Mouse (Mus musculus): ENCODE measurements around the gene Efr3b. TPM values are rescaled to one million over a fixed set of nuclear protein-coding genes. Genes with fewer than 3 reads are reported as not detected.
A peak's percentile ranks its signal among the peaks of the same experiment; 100 is the strongest.
"Not testable (repeated sequence)": the region's sequence is repeated elsewhere in the genome, so short reads cannot be mapped to it uniquely, and the experiment has no call there.

Efr3b gene
- total and polyA plus RNA-seq, 2 experiments from 2014 or later: 32.8 to 111 TPM

GRCm38 (mm10) chr12:3980991-3981349, 57.7 kb downstream of the Efr3b start:
- TF ChIP-seq CTCF (IDR thresholded peaks at IDR 0.05): no peak
- Histone ChIP-seq H3K4me3 (ENCODE audit: low read depth, low read length) (peak overlapping the region; percentile 34; the same call in 1 of the 2 replicates), H3K9me3 (ENCODE audit: low read length) (no peaks in the 10 kb centered on the region), H3K4me2 (ENCODE audit: low read depth, low read length, poor library complexity, severe bottlenecking) (peak overlapping the region; percentile 68), H3K27me3 (ENCODE audit: insufficient read depth, low read length) (no peaks in the 10 kb centered on the region), H3K36me3 (ENCODE audit: insufficient read depth, low read length) (peaks cover 27% of the 10 kb centered on the region), H3K4me1 (ENCODE audit: insufficient read depth, low read length) (peaks cover 4% of the 10 kb centered on the region; the same call in 1 of the 2 replicates), H3K27ac (ENCODE audit: low read depth, low read length) (peak overlapping the region; percentile 74; the same call in 1 of the 2 replicates), H3K9ac (replicated peaks; ENCODE audit: low read length, poor library complexity, severe bottlenecking) (no peak overlapping the region)
- peak; percentile 5; the same call in 1 of the 2 replicates for ATAC-seq (ENCODE audit: low FRiP score)
- peak; percentile 6 for DNase-seq (ENCODE audit: low spot score)
- 79% methylated on average over 1 of the region's 1 CpGs for WGBS

DNA sequence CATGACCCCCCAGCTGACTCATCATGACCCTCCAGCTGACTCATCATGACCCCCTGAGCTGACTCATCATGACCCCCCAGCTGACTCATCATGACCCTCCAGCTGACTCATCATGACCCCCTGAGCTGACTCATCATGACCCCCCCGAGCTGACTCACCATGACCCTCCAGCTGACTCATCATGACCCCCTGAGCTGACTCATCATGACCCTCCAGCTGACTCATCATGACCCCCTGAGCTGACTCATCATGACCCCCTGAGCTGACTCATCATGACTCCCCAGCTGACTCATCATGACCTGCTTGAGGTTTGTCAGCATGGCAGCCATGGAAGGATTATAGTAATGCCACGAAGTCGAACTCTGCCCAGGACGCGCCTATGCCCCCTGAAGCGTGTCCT, 65.5 kb downstream of the Efr3b start:
- not testable (repeated sequence) for H3K4me2 ChIP-seq (ENCODE audit: low read depth, low read length, poor library complexity, severe bottlenecking); H3K9me3 ChIP-seq (ENCODE audit: low read length); H3K4me1 ChIP-seq (ENCODE audit: insufficient read depth, low read length); ATAC-seq (ENCODE audit: low FRiP score); H3K27me3 ChIP-seq (ENCODE audit: insufficient read depth, low read length); H3K4me3 ChIP-seq (ENCODE audit: low read depth, low read length); H3K27ac ChIP-seq (ENCODE audit: low read depth, low read length); H3K9ac ChIP-seq (replicated peaks; ENCODE audit: low read length, poor library complexity, severe bottlenecking); DNase-seq (ENCODE audit: low spot score)
- peaks cover 78% of the 10 kb centered on the region for H3K36me3 ChIP-seq (ENCODE audit: insufficient read depth, low read length)
- WGBS: 93% methylated on average over 6 of the region's 6 CpGs

DNA sequence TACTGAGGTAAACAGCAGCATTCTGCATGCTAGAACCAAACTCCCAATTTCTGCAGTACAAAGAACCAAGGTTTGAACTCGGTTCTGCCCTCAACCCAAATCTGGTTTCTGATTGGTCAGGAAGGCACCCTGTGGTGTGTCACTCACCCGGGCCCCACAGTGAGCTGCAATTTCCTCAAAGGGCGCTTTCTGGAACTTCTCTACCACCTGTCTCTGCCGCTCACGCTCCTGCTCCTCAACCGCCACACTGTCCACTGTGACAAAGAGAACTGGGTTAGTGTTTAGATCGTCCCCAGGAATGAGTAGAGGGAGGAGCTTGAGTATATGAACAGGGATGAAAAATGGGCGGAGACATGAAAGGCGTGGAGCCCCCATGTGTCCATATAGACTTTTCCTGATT, 70.3 kb downstream of the Efr3b start:
- Histone ChIP-seq H3K4me3 (ENCODE audit: low read depth, low read length) (no peak overlapping the region), H3K9ac (replicated peaks; ENCODE audit: low read length, poor library complexity, severe bottlenecking) (no peak overlapping the region), H3K4me1 (ENCODE audit: insufficient read depth, low read length) (no peaks in the 10 kb centered on the region), H3K27ac (ENCODE audit: low read depth, low read length) (no peak overlapping the region), H3K9me3 (ENCODE audit: low read length) (no peaks in the 10 kb centered on the region), H3K36me3 (ENCODE audit: insufficient read depth, low read length) (peaks cover 80% of the 10 kb centered on the region), H3K4me2 (ENCODE audit: low read depth, low read length, poor library complexity, severe bottlenecking) (no peak overlapping the region), H3K27me3 (ENCODE audit: insufficient read depth, low read length) (no peaks in the 10 kb centered on the region)
- DNase-seq (ENCODE audit: low spot score) (no peak), ATAC-seq (ENCODE audit: low FRiP score) (no peak)
- WGBS: 69% methylated on average over 9 of the region's 9 CpGs
- no peak for TF ChIP-seq CTCF (IDR thresholded peaks at IDR 0.05)

GRCm38 (mm10) chr12:3967196-3967595, 71.5 kb downstream of the Efr3b start:
- H3K9me3 ChIP-seq (ENCODE audit: low read length): no peaks in the 10 kb centered on the region
- ATAC-seq (ENCODE audit: low FRiP score) (no peak), DNase-seq (ENCODE audit: low spot score) (no peak)
- TF ChIP-seq CTCF (IDR thresholded peaks at IDR 0.05): no peak
- WGBS: 97% methylated on average over 4 of the region's 4 CpGs
- H3K4me2 ChIP-seq (ENCODE audit: low read depth, low read length, poor library complexity, severe bottlenecking): no peak overlapping the region
- peaks cover 73% of the 10 kb centered on the region for H3K36me3 ChIP-seq (ENCODE audit: insufficient read depth, low read length)
- no peak overlapping the region for H3K4me3 ChIP-seq (ENCODE audit: low read depth, low read length)
- no peak overlapping the region for H3K9ac ChIP-seq (replicated peaks; ENCODE audit: low read length, poor library complexity, severe bottlenecking)
- no peaks in the 10 kb centered on the region for H3K27me3 ChIP-seq (ENCODE audit: insufficient read depth, low read length)
- no peaks in the 10 kb centered on the region for H3K4me1 ChIP-seq (ENCODE audit: insufficient read depth, low read length)
- H3K27ac ChIP-seq (ENCODE audit: low read depth, low read length): no peak overlapping the region

DNA sequence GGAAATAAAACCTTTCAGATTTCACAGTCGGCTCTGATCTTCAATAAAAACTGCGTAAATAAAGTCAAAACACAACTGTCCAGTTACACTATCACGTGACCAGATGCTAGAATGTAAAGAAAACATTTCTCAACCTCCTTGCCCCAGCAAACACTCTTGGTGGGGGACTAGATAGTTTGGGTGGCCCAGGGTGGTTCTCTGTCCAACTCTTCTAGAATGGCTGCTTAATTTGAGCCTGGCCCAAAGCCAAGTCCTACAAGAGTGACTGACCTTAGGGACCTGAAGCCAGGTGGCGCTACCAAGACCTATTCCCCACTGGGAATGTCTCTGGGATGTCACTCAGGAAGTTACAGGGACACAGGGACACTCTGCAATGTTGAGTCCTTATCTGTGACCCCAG, 78.2 kb downstream of the Efr3b start:
- no peaks in the 10 kb centered on the region for H3K9me3 ChIP-seq (ENCODE audit: low read length)
- peak overlapping the region; percentile 53 for H3K4me3 ChIP-seq (ENCODE audit: low read depth, low read length)
- 45% methylated on average over 4 of the region's 4 CpGs for WGBS
- H3K9ac ChIP-seq (replicated peaks; ENCODE audit: low read length, poor library complexity, severe bottlenecking): peak overlapping the region; percentile 83; the same call in 1 of the 2 replicates
- DNase-seq (ENCODE audit: low spot score) (peak; percentile 47), ATAC-seq (ENCODE audit: low FRiP score) (no peak)
- TF ChIP-seq CTCF (IDR thresholded peaks at IDR 0.05): peak; percentile 51
- 0 out of 2 replicates have a peak, but pooled peaks cover 3% of the 10 kb centered on the region for H3K4me1 ChIP-seq (ENCODE audit: insufficient read depth, low read length)
- peak overlapping the region; percentile 97 for H3K27ac ChIP-seq (ENCODE audit: low read depth, low read length)
- H3K27me3 ChIP-seq (ENCODE audit: insufficient read depth, low read length): no peaks in the 10 kb centered on the region
- H3K36me3 ChIP-seq (ENCODE audit: insufficient read depth, low read length): peaks cover 16% of the 10 kb centered on the region
- peak overlapping the region; percentile 87 for H3K4me2 ChIP-seq (ENCODE audit: low read depth, low read length, poor library complexity, severe bottlenecking)

GRCm38 (mm10) chr12:3959791-3960543, 78.7 kb downstream of the Efr3b start:
- Histone ChIP-seq H3K4me2 (ENCODE audit: low read depth, low read length, poor library complexity, severe bottlenecking) (peak overlapping the region; percentile 87), H3K9me3 (ENCODE audit: low read length) (no peaks in the 10 kb centered on the region), H3K9ac (replicated peaks; ENCODE audit: low read length, poor library complexity, severe bottlenecking) (peak overlapping the region; percentile 83), H3K36me3 (ENCODE audit: insufficient read depth, low read length) (peaks cover 11% of the 10 kb centered on the region; the same call in 1 of the 2 replicates), H3K27ac (ENCODE audit: low read depth, low read length) (peak overlapping the region; percentile 97), H3K27me3 (ENCODE audit: insufficient read depth, low read length) (0 out of 2 replicates have a peak, but pooled peaks cover 2% of the 10 kb centered on the region), H3K4me1 (ENCODE audit: insufficient read depth, low read length) (0 out of 2 replicates have a peak, but pooled peaks cover 3% of the 10 kb centered on the region), H3K4me3 (ENCODE audit: low read depth, low read length) (peak overlapping the region; percentile 53)
- peak; percentile 96 for ATAC-seq (ENCODE audit: low FRiP score)
- DNase-seq (ENCODE audit: low spot score): peak; percentile 96
- no peak for TF ChIP-seq CTCF (IDR thresholded peaks at IDR 0.05)
- WGBS: 2% methylated on average over 53 of the region's 53 CpGs
